Mouse (Mus musculus) cortical plate, adult 2 months (tissue): ENCODE results near the gene Col23a1. TPM values are rescaled to one million over a fixed set of nuclear protein-coding genes. Genes with fewer than 3 reads are reported as not detected.

Experiments
- H3K27ac ChIP-seq: fragments of 200-500 bp; 2 replicates; pipeline ENCODE4 v1.5.1; 2012; ENCODE audit warnings: low read length, control low read depth, inconsistent platforms; ENCODE audit not compliant: insufficient read depth
- H3K4me1 ChIP-seq: fragments of 200-500 bp; 2 replicates; pipeline ENCODE4 v1.6.1; 2011; ENCODE audit warnings: low read length; ENCODE audit not compliant: control insufficient read depth, insufficient read depth
- H3K4me3 ChIP-seq: fragments of 200-500 bp; 2 replicates; pipeline ENCODE4 v1.5.1; 2011; ENCODE audit warnings: mild to moderate bottlenecking, low read length, control low read depth; ENCODE audit not compliant: insufficient read depth
- CTCF ChIP-seq: fragments of 200-500 bp; IDR thresholded peaks from 2 replicates; pipeline ENCODE4 v1.5.1; 2011; ENCODE audit warnings: mild to moderate bottlenecking, control low read depth, low read length; ENCODE audit not compliant: insufficient read depth; ENCODE audit errors: extremely low read depth
- POLR2A ChIP-seq: fragments of 200-500 bp; IDR thresholded peaks from 2 replicates; pipeline ENCODE4 v1.6.1; 2011; ENCODE audit warnings: mild to moderate bottlenecking, low read length, control low read depth; ENCODE audit not compliant: insufficient read depth; ENCODE audit errors: extremely low read depth
- polyA plus RNA-seq: library from polyadenylated mRNA; depleted of rRNA; stranded (reverse); fragments of >200 nt; gene quantifications from 2 replicates; pipeline ENCODE4 v1.2.3, GENCODE M21; 2012

The Col23a1 gene
- polyA plus RNA-seq, 1 experiment, result 7.3 TPM

GRCm38 (mm10) chr11:51401481-51402128 lies 111.9 kb downstream of the Col23a1 start:
- H3K4me1 ChIP-seq, result peaks cover 4% of the 10 kb centered on the region
- H3K27ac ChIP-seq, result no peak overlapping the region
- no peak overlapping the region for H3K4me3 ChIP-seq
- TF ChIP-seq CTCF, result no peak
- no peak for TF ChIP-seq POLR2A

GRCm38 (mm10) chr11:51403886-51404285 lies 114.2 kb downstream of the Col23a1 start:
- no peak overlapping the region for H3K27ac ChIP-seq
- H3K4me3 ChIP-seq, result no peak overlapping the region
- TF ChIP-seq CTCF, result no peak
- peaks cover 4% of the 10 kb centered on the region for H3K4me1 ChIP-seq

- peaks cover 4% of the 10 kb centered on the region for H3K4me1 ChIP-seq
- H3K4me3 ChIP-seq, result no peak overlapping the region
- TF ChIP-seq POLR2A (no peak), CTCF (no peak)
- H3K27ac ChIP-seq, result no peak overlapping the region
These were observed 115.2 kb downstream of the Col23a1 start for GRCm38 (mm10) chr11:51404865-51405440.

- H3K27ac ChIP-seq, result no peak overlapping the region
- H3K4me1 ChIP-seq, result peaks cover 4% of the 10 kb centered on the region
- H3K4me3 ChIP-seq, result no peak overlapping the region
- TF ChIP-seq POLR2A (no peak), CTCF (no peak)
These were observed 116.8 kb downstream of the Col23a1 start for GRCm38 (mm10) chr11:51406531-51406930.

- H3K27ac ChIP-seq, result no peak overlapping the region
- no peak for TF ChIP-seq POLR2A
- no peak for TF ChIP-seq CTCF
- peaks cover 2% of the 10 kb centered on the region; the same call in 1 of the 2 replicates for H3K4me1 ChIP-seq
- H3K4me3 ChIP-seq, result no peak overlapping the region
These were observed 117.6 kb downstream of the Col23a1 start for GRCm38 (mm10) chr11:51407351-51407750.

- no peak for TF ChIP-seq POLR2A
- TF ChIP-seq CTCF, result no peak
- no peak overlapping the region for H3K4me3 ChIP-seq
- no peak overlapping the region for H3K27ac ChIP-seq
- H3K4me1 ChIP-seq, result peaks cover 2% of the 10 kb centered on the region; the same call in 1 of the 2 replicates
These were observed 121.1 kb downstream of the Col23a1 start for GRCm38 (mm10) chr11:51410771-51411170.

GRCm38 (mm10) chr11:51414520-51414919 lies 124.8 kb downstream of the Col23a1 start:
- Histone ChIP-seq H3K27ac (no peak overlapping the region), H3K4me1 (peaks cover 2% of the 10 kb centered on the region; the same call in 1 of the 2 replicates), H3K4me3 (no peak overlapping the region)
- TF ChIP-seq CTCF (no peak), POLR2A (no peak)

GRCm38 (mm10) chr11:51415049-51415688 lies 125.4 kb downstream of the Col23a1 start:
- Histone ChIP-seq H3K27ac (no peak overlapping the region), H3K4me3 (no peak overlapping the region), H3K4me1 (peaks cover 2% of the 10 kb centered on the region; the same call in 1 of the 2 replicates)
- TF ChIP-seq POLR2A, result no peak
- TF ChIP-seq CTCF, result no peak

- Histone ChIP-seq H3K27ac (no peak overlapping the region), H3K4me1 (peaks cover 2% of the 10 kb centered on the region; the same call in 1 of the 2 replicates), H3K4me3 (no peak overlapping the region)
- no peak for TF ChIP-seq POLR2A
- no peak for TF ChIP-seq CTCF
These were observed 129.1 kb downstream of the Col23a1 start for GRCm38 (mm10) chr11:51418807-51419206.

GRCm38 (mm10) chr11:51421878-51422277 lies 132.2 kb downstream of the Col23a1 start:
- Histone ChIP-seq H3K27ac (no peak overlapping the region), H3K4me3 (no peak overlapping the region), H3K4me1 (no peaks in the 10 kb centered on the region)
- TF ChIP-seq POLR2A (no peak), CTCF (no peak)
